19 mouse cellular contexts compared by ENCODE assay signal in the genomic region with DNA sequence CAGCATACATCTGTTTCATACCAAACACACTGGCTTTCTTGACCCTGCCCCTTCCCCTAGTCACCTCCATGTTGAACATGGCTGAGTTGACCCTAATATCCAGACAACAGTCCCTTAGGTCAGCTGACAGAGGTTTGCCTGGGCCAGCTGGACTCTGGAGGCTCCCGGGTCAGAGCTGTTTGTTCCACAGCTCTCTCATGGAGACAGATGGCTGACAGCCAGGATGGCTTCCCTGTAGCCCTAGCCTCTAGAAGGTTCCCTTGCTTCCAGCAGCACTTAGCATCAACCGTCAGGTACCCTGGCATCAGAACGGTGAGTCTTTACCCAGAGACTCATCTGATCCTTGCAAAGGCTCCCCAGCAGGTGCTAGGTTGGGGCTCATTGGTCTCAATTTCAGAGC. TPM values are rescaled to one million over a fixed set of nuclear protein-coding genes. Genes with fewer than 3 reads are reported as not detected.
DNase-seq lines count a peak whose midpoint lies in the region; TF ChIP-seq lines count a peak whose summit lies in the region.
"Had no signal": no experiment of that assay in that cellular context is flagged by ENCODE, and none has a peak within 500 bp of the region (broad histone marks: within the 10 kb centered on the region; RNA-seq: fewer than 3 reads in every experiment).

No protein-coding gene starts in this region.

- WGBS in kidney, adult 2 months: 65% methylated on average over 3 of the region's 3 CpGs

- DNase-seq in gastrocnemius, adult 2 months: peak; percentile 58
- DNase-seq in gastrocnemius, adult 8-10 months (ENCODE audit: low spot score in 2 of 2): no peak
- DNase-seq in kidney, adult 2 months: peak; percentile 17
- DNase-seq in kidney, adult 11 months: no peak
- peak; percentile 48 for DNase-seq in gastrocnemius, postnatal 25 days
- DNase-seq in heart, postnatal 36 days: peak; percentile 50 to 57
- no peak for DNase-seq in thymus, postnatal 4 days
- DNase-seq: adrenal gland, adult 2 months; B cell, adult 2 months; kidney, adult 8-10 months; kidney, postnatal 10 days; liver; right cerebral cortex, adult 18-20 months; thymus, postnatal 36 days had no signal

- TF ChIP-seq POLR2A in kidney, adult 2 months (IDR thresholded peaks at IDR 0.05; ENCODE audit: low read depth, low read length): no peak

- intact Hi-C loops in gastrocnemius, adult 2 months (cut with DNase I): no loop called here
- intact Hi-C loops in heart, postnatal 36 days (cut with DNase I): no loop called here

- H3K4me1 ChIP-seq in kidney, adult 2 months (ENCODE audit: control insufficient read depth, insufficient read depth, low read length): no peaks in the 10 kb centered on the region

- H3K4me3 ChIP-seq in gastrocnemius, adult 2 months: no peak overlapping the region
- no peak overlapping the region for H3K4me3 ChIP-seq in kidney, adult 2 months (ENCODE audit: insufficient read depth, low read depth, low read length)
- H3K4me3 ChIP-seq: limb, embryonic 10.5 days; stomach, embryonic 15.5 days had no signal

- H3K27me3 ChIP-seq in kidney, adult 2 months (replicated peaks; ENCODE audit: control insufficient read depth, insufficient read depth, low read length): no peaks in the 10 kb centered on the region
- H3K27me3 ChIP-seq: Patski had no signal

- TF ChIP-seq CTCF in gastrocnemius, adult 2 months (IDR thresholded peaks at IDR 0.05): no peak
- no peak for TF ChIP-seq CTCF in kidney, adult 2 months (conservative IDR thresholded peaks at IDR 0.05; ENCODE audit: insufficient read depth, insufficient read length, low read depth, low read length)

- H3K36me3 ChIP-seq in kidney, adult 2 months (ENCODE audit: control insufficient read depth, insufficient read depth, low read length): no peaks in the 10 kb centered on the region
- H3K36me3 ChIP-seq: G1E; limb, embryonic 10.5 days; stomach, embryonic 15.5 days had no signal

- H3K27ac ChIP-seq in gastrocnemius, adult 2 months: peak overlapping the region; percentile 51
- H3K27ac ChIP-seq in kidney, adult 2 months (ENCODE audit: insufficient read depth, low read depth, low read length): no peak overlapping the region
- H3K27ac ChIP-seq: hindbrain, embryonic 14.5 days; limb, embryonic 10.5 days; stomach, embryonic 15.5 days had no signal

RNA-seq across cellular contexts. Expression of gene Selenon, which starts 58.6 kb away (rescaled TPM):
- total RNA-seq in gastrocnemius, adult 2 months (2021): 1 to 10 TPM; 4.4 to 6.3 TPM
- 1 to 10 TPM; 2.8 to 3.8 (median 3.2) TPM for total RNA-seq in gastrocnemius, adult 8-10 months (2022)
- polyA plus RNA-seq in kidney, adult 2 months (2012; rRNA removed): 9.8 and 10.2 TPM in 2 replicates
- total RNA-seq in gastrocnemius, postnatal 25 days (2021): 1 to 10 TPM; 6.5 to 7.2 TPM
- total RNA-seq in heart, postnatal 36 days (2021): 10 to 100 TPM; 19.8 to 21.1 TPM
- polyA plus RNA-seq: G1E had no signal

Comparison
In these comparisons a context has a peak if more than half of its experiments do, and no peak if none do; other contexts are left out.
1. DNase-seq: peak in gastrocnemius, adult 2 months (single experiment), kidney, adult 2 months (single experiment), gastrocnemius, postnatal 25 days (single experiment) and heart, postnatal 36 days (2 of 2); none in gastrocnemius, adult 8-10 months (0 of 2), kidney, adult 11 months (single experiment) and thymus, postnatal 4 days (single experiment).